Mouse (Mus musculus) testis, adult 2 months (tissue): ENCODE measurements around the gene Pcna. TPM values are rescaled to one million over a fixed set of nuclear protein-coding genes. Genes with fewer than 3 reads are reported as not detected.

ENCODE experiments used
- H3K27ac ChIP-seq: fragments of 200-500 bp; 2 replicates; pipeline ENCODE4 v1.5.1; 2012; ENCODE audit warnings: low read depth, low read length; ENCODE audit not compliant: control insufficient read depth, insufficient read depth
- H3K27me3 ChIP-seq: fragments of 200-500 bp; 2 replicates; pipeline ENCODE4 v1.6.1; 2012; ENCODE audit warnings: mild to moderate bottlenecking, low read length, moderate library complexity; ENCODE audit not compliant: control insufficient read depth, insufficient read depth
- H3K36me3 ChIP-seq: fragments of 200-500 bp; 2 replicates; pipeline ENCODE4 v1.6.1; 2012; ENCODE audit warnings: mild to moderate bottlenecking, low read length; ENCODE audit not compliant: control insufficient read depth, insufficient read depth
- H3K4me1 ChIP-seq: fragments of 200-500 bp; 2 replicates; pipeline ENCODE4 v1.6.1; 2012; ENCODE audit warnings: low read length; ENCODE audit not compliant: control insufficient read depth, insufficient read depth
- H3K4me3 ChIP-seq: fragments of 200-500 bp; 2 replicates; pipeline ENCODE4 v1.5.1; 2012; ENCODE audit warnings: low read depth, mild to moderate bottlenecking, low read length, moderate library complexity, mixed read lengths; ENCODE audit not compliant: control insufficient read depth
- CTCF ChIP-seq: fragments of 200-500 bp; IDR thresholded peaks from 2 replicates; pipeline ENCODE4 v1.5.1; 2012; ENCODE audit warnings: low read depth, mild to moderate bottlenecking, inconsistent platforms, low read length, moderate library complexity; ENCODE audit not compliant: control insufficient read depth, insufficient read depth, insufficient replicate concordance
- POLR2A ChIP-seq: fragments of 200-500 bp; IDR thresholded peaks from 2 replicates; pipeline ENCODE4 v1.6.1; 2012; ENCODE audit warnings: low read depth, mild to moderate bottlenecking, inconsistent platforms, low read length, moderate library complexity; ENCODE audit not compliant: control insufficient read depth
- polyA plus RNA-seq: library from polyadenylated mRNA; depleted of rRNA; stranded (reverse); fragments of >200 nt; gene quantifications from 2 replicates; pipeline ENCODE4 v1.2.3, GENCODE M21; 2012

Gene Pcna
- polyA plus RNA-seq, 1 experiment = 84.2 TPM

- Histone ChIP-seq H3K27ac (peak overlapping the region; percentile 26; the same call in 1 of the 2 replicates), H3K36me3 (no peaks in the 10 kb centered on the region), H3K4me3 (no peak overlapping the region), H3K4me1 (no peaks in the 10 kb centered on the region), H3K27me3 (no peaks in the 10 kb centered on the region)
- no peak for TF ChIP-seq CTCF
- TF ChIP-seq POLR2A = no peak
Measured at GRCm38 (mm10) chr2:132280518-132281120, 27.5 kb upstream of the Pcna start.

- no peaks in the 10 kb centered on the region for H3K36me3 ChIP-seq
- H3K4me3 ChIP-seq = no peak overlapping the region
- H3K27me3 ChIP-seq = no peaks in the 10 kb centered on the region
- TF ChIP-seq POLR2A = no peak
- no peak for TF ChIP-seq CTCF
- no peaks in the 10 kb centered on the region for H3K4me1 ChIP-seq
- no peak overlapping the region for H3K27ac ChIP-seq
Measured at GRCm38 (mm10) chr2:132279978-132280377, 26.9 kb upstream of the Pcna start.

- TF ChIP-seq CTCF (no peak), POLR2A (no peak)
- H3K4me1 ChIP-seq = no peaks in the 10 kb centered on the region
- H3K27me3 ChIP-seq = no peaks in the 10 kb centered on the region
- H3K4me3 ChIP-seq = no peak overlapping the region
- peak overlapping the region; percentile 17; the same call in 1 of the 2 replicates for H3K27ac ChIP-seq
- H3K36me3 ChIP-seq = no peaks in the 10 kb centered on the region
Measured at GRCm38 (mm10) chr2:132279336-132279882, 26.3 kb upstream of the Pcna start.

GRCm38 (mm10) chr2:132278273-132278853 is 25.2 kb upstream of the Pcna start:
- no peak overlapping the region for H3K4me3 ChIP-seq
- H3K4me1 ChIP-seq = no peaks in the 10 kb centered on the region
- no peaks in the 10 kb centered on the region for H3K27me3 ChIP-seq
- H3K36me3 ChIP-seq = no peaks in the 10 kb centered on the region
- no peak for TF ChIP-seq CTCF
- no peak overlapping the region for H3K27ac ChIP-seq

GRCm38 (mm10) chr2:132276249-132276648 is 23.1 kb upstream of the Pcna start:
- Histone ChIP-seq H3K27me3 (no peaks in the 10 kb centered on the region), H3K27ac (no peak overlapping the region), H3K36me3 (no peaks in the 10 kb centered on the region), H3K4me3 (no peak overlapping the region), H3K4me1 (no peaks in the 10 kb centered on the region)
- TF ChIP-seq CTCF (no peak), POLR2A (no peak)

GRCm38 (mm10) chr2:132275527-132275926 is 22.4 kb upstream of the Pcna start:
- no peak overlapping the region for H3K27ac ChIP-seq
- TF ChIP-seq POLR2A (no peak), CTCF (peak; percentile 46; the same call in 1 of the 2 replicates)
- no peak overlapping the region for H3K4me3 ChIP-seq

GRCm38 (mm10) chr2:132272694-132273389 is 19.7 kb upstream of the Pcna start:
- no peak overlapping the region for H3K4me3 ChIP-seq
- TF ChIP-seq CTCF = no peak
- no peak for TF ChIP-seq POLR2A
- no peak overlapping the region for H3K27ac ChIP-seq
- H3K36me3 ChIP-seq = no peaks in the 10 kb centered on the region
- no peaks in the 10 kb centered on the region for H3K27me3 ChIP-seq
- peaks cover 2% of the 10 kb centered on the region; the same call in 1 of the 2 replicates for H3K4me1 ChIP-seq

More at GRCm38 (mm10) chr2:132275527-132275926, 22.4 kb upstream of the Pcna start:
- Histone ChIP-seq H3K36me3 (no peaks in the 10 kb centered on the region), H3K27me3 (no peaks in the 10 kb centered on the region), H3K4me1 (no peaks in the 10 kb centered on the region)
